Mouse (Mus musculus) kidney, embryonic 16.5 days (tissue): ENCODE measurements around the gene Cela3b. TPM values are rescaled to one million over a fixed set of nuclear protein-coding genes. Genes with fewer than 3 reads are reported as not detected.

Experiments used
- ATAC-seq: fragments of 200-750 bp; cut with Nextera tagmentation; 2 replicates; pipeline ENCODE4 v1.8.0; 2017; ENCODE audit warnings: moderate TSS enrichment; ENCODE audit not compliant: low FRiP score, low TSS enrichment
- H3K27ac ChIP-seq: fragments of 300-500 bp; sonication (generic); 2 replicates; pipeline ENCODE4 v1.5.1; 2014; ENCODE audit warnings: low read length
- H3K27me3 ChIP-seq: fragments of 300-500 bp; sonication (generic); 2 replicates; pipeline ENCODE4 v1.6.1; 2014; ENCODE audit warnings: low read length, control low read depth, mixed read lengths; ENCODE audit not compliant: insufficient read depth
- H3K36me3 ChIP-seq: fragments of 300-500 bp; sonication (generic); 2 replicates; pipeline ENCODE4 v1.6.1; 2014; ENCODE audit warnings: low read length, control low read depth, mixed read lengths; ENCODE audit not compliant: insufficient read depth
- H3K4me1 ChIP-seq: fragments of 300-500 bp; sonication (generic); 2 replicates; pipeline ENCODE4 v1.6.1; 2014; ENCODE audit warnings: low read length, control low read depth, mixed read lengths; ENCODE audit not compliant: insufficient read depth
- H3K4me2 ChIP-seq: fragments of 300-500 bp; sonication (generic); replicated peaks from 2 replicates; pipeline ENCODE4 v1.6.1; 2014; ENCODE audit warnings: low read depth, low read length
- H3K4me3 ChIP-seq: fragments of 300-500 bp; sonication (generic); 2 replicates; pipeline ENCODE4 v1.5.1; 2014; ENCODE audit warnings: mild to moderate bottlenecking, low read length
- H3K9ac ChIP-seq: fragments of 300-500 bp; sonication (generic); replicated peaks from 2 replicates; pipeline ENCODE4 v1.6.1; 2014; ENCODE audit warnings: low read length
- H3K9me3 ChIP-seq: fragments of 300-500 bp; sonication (generic); 2 replicates; pipeline ENCODE4 v1.6.1; 2016; ENCODE audit warnings: low read length, control low read depth
- WGBS: fragments of 180-500 bp; shearing (Covaris S2); extraction: QIAGEN DNeasy Blood & Tissue Kit; methylation state at CpG from one replicate; pipeline ENCODE4 v1.1.7; 2014; 5-methylcytosine and 5-hydroxymethylcytosine counted together
- polyA plus RNA-seq: library from polyadenylated mRNA; unstranded; fragments of >200 nt; fragmentation: Nextera tagmentation; extraction: Ambion mirVana; gene quantifications from 2 replicates; pipeline ENCODE4 v1.2.1, GENCODE M21; 2015

The Cela3b gene
- polyA plus RNA-seq, 1 experiment from 2014 or later: not detected

DNA sequence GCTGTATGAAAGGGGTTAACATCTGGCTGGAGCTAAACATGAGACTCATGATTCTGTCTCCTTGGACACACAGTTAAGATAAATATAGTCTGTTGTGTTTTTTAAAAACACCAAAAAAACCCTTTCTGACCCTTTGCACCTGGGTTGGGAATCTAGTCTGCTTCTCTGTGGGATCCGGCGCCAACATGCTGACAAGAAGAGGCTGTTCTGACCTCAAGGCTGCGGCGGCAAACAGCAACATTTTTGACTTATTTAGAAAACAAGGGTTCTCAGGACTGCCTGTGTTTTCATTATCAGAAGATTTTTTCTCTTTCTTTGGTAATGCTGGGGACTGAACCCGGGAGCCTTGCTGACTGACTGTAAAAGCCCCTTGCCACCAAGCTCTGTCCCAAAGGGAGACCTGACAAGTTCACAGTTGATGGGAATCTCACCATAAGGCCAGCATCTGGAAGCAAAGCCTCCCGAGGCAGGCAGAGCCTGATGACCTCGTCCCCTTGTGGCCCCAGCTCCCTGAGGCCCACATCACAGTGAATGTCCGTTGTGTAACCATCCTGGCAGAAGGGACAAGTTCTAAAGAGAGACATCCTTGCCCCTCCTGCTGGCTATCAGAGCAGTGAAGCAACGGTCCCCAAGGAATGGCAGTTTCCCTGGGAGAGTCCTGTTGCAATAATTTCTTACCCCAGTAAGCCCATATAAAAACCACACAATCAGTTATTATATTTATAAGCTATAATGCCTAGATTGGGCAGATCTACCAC, 36.8 kb downstream of the Cela3b start:
- no peaks in the 10 kb centered on the region for H3K9me3 ChIP-seq
- ATAC-seq: no peak

DNA sequence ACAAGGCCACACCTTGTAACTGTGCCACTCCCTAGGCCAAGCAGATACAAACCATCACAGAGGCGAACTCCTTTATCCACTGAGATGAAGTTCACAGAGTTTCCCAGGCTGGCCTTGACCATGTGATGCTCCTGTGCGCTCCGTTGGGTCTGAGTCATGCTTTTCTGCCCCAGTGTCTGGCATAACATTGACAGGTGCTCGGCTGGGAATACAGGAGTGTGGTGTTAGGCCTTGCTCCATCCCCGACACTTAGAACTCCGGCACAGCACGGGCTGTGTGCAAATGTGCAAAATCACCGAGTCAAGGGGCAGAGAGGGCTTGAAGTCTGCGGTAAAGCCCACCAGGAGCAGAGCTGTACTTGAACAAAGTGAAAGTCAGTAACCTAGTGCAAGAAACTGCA, 37.5 kb downstream of the Cela3b start:
- Histone ChIP-seq H3K4me2 (no peak overlapping the region), H3K9ac (no peak overlapping the region), H3K27ac (0 out of 2 replicates have a peak overlapping the region, but pooled peaks have one; percentile 16), H3K9me3 (no peaks in the 10 kb centered on the region), H3K36me3 (no peaks in the 10 kb centered on the region), H3K27me3 (no peaks in the 10 kb centered on the region), H3K4me1 (peaks cover 14% of the 10 kb centered on the region), H3K4me3 (no peak overlapping the region)
- WGBS: 66% methylated on average over 9 of the region's 9 CpGs
- ATAC-seq: no peak

More for the DNA sequence above, 36.8 kb downstream of the Cela3b start:
- no peak overlapping the region for H3K9ac ChIP-seq
- 46% methylated on average over 9 of the region's 9 CpGs for WGBS
- H3K4me3 ChIP-seq: no peak overlapping the region
- H3K27ac ChIP-seq: peak overlapping the region; percentile 22; the same call in 1 of the 2 replicates
- H3K4me2 ChIP-seq: no peak overlapping the region
- no peaks in the 10 kb centered on the region for H3K36me3 ChIP-seq
- H3K27me3 ChIP-seq: no peaks in the 10 kb centered on the region
- peaks cover 14% of the 10 kb centered on the region for H3K4me1 ChIP-seq

DNA sequence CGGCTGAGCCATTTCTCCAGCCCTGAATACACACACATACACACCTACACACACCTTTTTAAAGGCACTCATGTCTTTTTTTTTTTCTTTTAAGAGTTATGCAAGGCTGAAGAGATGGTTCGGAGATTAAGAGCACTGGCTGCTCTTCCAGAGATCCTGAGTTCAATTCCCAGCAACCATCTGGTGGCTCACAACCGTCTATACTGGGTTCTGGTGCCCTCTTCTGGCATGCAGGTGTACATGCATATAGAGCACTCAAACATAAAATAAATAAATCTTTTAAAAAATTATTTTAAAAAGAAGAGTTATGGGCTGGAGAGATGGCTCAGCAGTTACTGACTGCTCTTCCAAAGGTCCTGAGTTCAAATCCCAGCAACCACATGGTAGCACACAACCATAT, 39.1 kb downstream of the Cela3b start:
- 87% methylated on average over 3 of the region's 3 CpGs for WGBS
- Histone ChIP-seq H3K27ac (no peak overlapping the region), H3K27me3 (no peaks in the 10 kb centered on the region), H3K9ac (no peak overlapping the region), H3K4me3 (no peak overlapping the region), H3K4me1 (peaks cover 14% of the 10 kb centered on the region), H3K36me3 (no peaks in the 10 kb centered on the region), H3K4me2 (no peak overlapping the region), H3K9me3 (no peaks in the 10 kb centered on the region)
- ATAC-seq: no peak

DNA sequence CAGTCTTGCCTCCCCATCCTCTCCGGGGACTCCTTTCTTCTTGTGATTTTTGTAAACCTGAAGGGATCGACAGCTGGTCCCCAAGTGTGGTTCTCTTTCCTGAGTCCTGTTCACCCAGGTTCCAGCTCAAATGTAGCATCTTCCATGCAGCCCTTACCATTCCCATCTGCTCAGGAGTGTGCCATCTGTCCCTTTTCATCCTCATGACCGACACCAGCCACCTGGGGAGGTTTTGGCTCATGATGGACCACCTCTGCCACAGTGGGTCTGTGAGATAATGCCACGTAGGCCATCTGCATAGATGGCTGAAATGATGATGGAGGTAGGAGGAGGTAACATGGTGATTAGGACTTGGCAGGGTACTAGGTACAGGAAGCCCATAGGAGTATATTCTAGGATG, 40.1 kb downstream of the Cela3b start:
- no peaks in the 10 kb centered on the region for H3K9me3 ChIP-seq
- H3K4me2 ChIP-seq: no peak overlapping the region
- no peak overlapping the region for H3K4me3 ChIP-seq
- peaks cover 14% of the 10 kb centered on the region for H3K4me1 ChIP-seq
- WGBS: 95% methylated on average over 4 of the region's 4 CpGs
- H3K9ac ChIP-seq: no peak overlapping the region
- no peaks in the 10 kb centered on the region for H3K27me3 ChIP-seq
- ATAC-seq: no peak
- H3K36me3 ChIP-seq: no peaks in the 10 kb centered on the region
- H3K27ac ChIP-seq: no peak overlapping the region

DNA sequence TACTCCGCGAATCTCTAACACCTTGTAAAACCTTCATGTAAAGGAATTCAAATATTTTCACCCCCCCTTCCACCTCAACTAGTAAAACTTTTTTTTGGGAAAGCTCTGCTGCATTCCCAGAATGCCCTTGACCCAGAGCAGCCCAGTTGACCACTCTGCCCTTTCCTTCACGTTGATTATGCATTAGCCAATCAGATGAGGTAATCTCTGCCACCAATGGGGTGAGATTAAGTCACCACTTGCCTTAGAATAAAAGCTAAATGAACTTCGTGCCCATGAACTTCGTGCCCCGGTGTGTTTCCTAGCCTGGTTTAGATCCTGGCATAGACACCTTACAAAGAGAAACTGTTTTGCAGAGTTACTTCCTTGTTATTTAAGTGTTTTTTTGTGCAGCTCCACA, 41.4 kb downstream of the Cela3b start:
- ATAC-seq: no peak
- WGBS: 48% methylated on average over 6 of the region's 6 CpGs
- Histone ChIP-seq H3K27ac (peak overlapping the region; percentile 97), H3K4me2 (peak overlapping the region; percentile 91), H3K4me1 (peaks cover 14% of the 10 kb centered on the region), H3K9ac (peak overlapping the region; percentile 82), H3K27me3 (no peaks in the 10 kb centered on the region), H3K4me3 (peak overlapping the region; percentile 76), H3K36me3 (no peaks in the 10 kb centered on the region), H3K9me3 (no peaks in the 10 kb centered on the region)

DNA sequence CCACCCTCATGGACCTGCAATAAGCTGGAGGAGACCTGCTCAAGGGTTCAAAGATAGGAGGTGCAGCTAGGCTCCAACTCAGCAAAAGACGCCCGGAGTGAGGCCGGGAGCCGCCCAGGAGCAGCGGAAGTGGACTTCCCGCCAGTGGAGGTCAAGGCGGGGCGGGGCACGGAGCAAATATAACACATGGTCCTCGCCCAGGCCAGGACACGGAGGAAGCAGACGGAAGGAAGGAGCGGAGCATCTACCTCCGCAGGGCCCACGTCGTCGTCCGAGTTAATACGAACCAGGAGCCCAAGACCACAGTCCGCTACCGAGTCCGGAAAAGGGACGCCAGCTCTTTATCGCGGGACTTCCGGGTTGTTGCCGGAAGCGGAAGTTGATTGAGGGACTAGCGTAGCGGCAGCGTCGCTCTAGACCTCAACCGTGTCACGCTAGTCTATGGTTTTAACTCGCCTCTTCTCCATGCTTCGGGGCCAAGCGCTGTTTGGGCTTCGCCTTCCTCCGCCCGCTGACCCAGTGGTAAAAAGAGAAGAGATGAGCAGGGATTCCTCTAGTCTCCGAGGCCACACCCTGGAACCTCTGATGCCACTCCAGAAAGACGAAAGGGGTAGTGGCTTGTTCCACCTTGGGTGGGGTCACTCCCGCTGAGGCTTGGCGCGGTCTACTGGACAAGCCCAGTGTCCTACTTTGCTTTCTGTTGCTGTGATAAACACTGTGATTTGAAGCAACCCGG, 42.1 kb downstream of the Cela3b start:
- Histone ChIP-seq H3K9ac (peak overlapping the region; percentile 82), H3K27ac (peak overlapping the region; percentile 97), H3K4me1 (peaks cover 14% of the 10 kb centered on the region), H3K36me3 (no peaks in the 10 kb centered on the region), H3K4me3 (peak overlapping the region; percentile 76), H3K9me3 (no peaks in the 10 kb centered on the region), H3K4me2 (peak overlapping the region; percentile 91), H3K27me3 (no peaks in the 10 kb centered on the region)
- peak; percentile 95 for ATAC-seq
- WGBS: under 1% methylated on average over 46 of the region's 46 CpGs

DNA sequence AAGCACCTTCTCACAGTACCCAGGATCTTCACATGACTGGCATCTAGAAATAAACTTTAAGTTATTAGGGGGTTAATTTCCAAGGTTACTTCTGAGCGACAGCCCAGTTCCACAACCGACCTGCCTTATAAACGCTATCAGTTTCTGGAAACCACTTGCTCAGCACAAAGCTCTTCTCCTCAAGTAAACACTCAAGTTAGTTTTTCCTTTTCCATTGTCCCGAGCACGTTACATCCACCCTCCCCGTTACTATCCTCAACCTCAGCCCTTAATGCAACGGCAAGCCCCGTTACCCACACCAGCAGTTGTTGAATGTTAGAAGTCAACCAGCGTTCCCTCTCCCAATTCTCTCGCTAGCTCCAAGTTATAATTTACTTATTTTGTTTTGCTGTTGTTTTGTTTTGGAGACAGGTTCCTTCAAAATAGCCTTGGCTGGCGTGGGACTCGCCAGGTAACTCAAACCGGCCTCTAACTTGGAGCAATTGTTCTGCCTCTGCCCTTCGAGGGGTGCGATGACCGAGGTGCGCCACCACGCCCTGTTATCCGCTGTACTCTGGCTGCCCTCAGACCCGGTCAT, 42.8 kb downstream of the Cela3b start:
- Histone ChIP-seq H3K36me3 (no peaks in the 10 kb centered on the region), H3K4me2 (peak overlapping the region; percentile 91), H3K27me3 (no peaks in the 10 kb centered on the region), H3K4me1 (peaks cover 9% of the 10 kb centered on the region; the same call in 1 of the 2 replicates), H3K4me3 (peak overlapping the region; percentile 76), H3K27ac (peak overlapping the region; percentile 97), H3K9me3 (no peaks in the 10 kb centered on the region), H3K9ac (peak overlapping the region; percentile 82)
- ATAC-seq: no peak
- WGBS: under 1% methylated on average over 20 of the region's 20 CpGs

DNA sequence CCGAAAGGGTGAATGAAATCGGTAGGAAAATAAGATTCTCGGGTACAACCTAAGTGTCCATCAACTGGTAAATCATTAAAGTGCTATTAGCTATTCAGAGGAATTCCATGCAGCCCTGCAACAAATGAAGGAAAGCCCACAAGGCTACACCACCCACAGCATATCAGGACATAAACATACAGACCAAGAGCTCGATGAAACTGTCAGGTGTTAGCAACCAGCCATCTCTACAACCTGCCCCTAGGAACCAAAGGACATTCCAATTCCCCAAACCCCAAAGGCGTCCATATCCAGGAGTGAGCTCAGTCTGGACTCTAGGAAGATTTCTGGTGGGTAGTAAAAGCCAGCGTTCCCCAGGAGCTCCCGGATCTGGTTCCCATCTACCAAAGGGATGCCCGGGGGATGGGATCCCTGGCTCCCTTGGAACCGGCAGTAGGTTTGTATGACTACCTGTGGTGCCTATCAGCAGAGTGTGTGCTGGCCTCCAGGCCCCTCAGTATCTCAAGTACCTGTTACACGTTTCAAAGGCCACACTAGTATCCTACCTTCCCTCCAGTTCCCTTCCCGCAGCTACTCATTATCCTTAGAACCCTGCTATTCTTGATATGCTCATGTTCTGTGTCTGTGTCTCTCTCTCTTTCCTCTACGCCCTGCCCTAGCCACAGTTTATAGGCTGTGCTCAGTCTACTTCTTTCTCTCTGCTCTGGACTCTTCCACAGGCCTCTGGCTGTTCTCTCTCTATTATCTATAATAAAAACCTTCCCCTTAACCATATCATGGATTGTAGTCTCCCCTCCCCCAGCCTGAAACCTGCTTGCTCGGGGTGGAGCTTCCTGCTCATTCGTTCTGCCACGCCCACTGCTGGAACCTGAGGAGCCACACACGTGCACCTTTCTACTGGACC, 49.4 kb downstream of the Cela3b start:
- Histone ChIP-seq H3K4me3 (no peak overlapping the region), H3K9ac (no peak overlapping the region; the same call in 1 of the 2 replicates), H3K4me1 (peaks cover 7% of the 10 kb centered on the region), H3K4me2 (peak overlapping the region; percentile 37), H3K27ac (peak overlapping the region; percentile 82), H3K27me3 (no peaks in the 10 kb centered on the region), H3K9me3 (no peaks in the 10 kb centered on the region), H3K36me3 (no peaks in the 10 kb centered on the region)
- WGBS: 38% methylated on average over 15 of the region's 16 CpGs
- peak; percentile 57 for ATAC-seq

DNA sequence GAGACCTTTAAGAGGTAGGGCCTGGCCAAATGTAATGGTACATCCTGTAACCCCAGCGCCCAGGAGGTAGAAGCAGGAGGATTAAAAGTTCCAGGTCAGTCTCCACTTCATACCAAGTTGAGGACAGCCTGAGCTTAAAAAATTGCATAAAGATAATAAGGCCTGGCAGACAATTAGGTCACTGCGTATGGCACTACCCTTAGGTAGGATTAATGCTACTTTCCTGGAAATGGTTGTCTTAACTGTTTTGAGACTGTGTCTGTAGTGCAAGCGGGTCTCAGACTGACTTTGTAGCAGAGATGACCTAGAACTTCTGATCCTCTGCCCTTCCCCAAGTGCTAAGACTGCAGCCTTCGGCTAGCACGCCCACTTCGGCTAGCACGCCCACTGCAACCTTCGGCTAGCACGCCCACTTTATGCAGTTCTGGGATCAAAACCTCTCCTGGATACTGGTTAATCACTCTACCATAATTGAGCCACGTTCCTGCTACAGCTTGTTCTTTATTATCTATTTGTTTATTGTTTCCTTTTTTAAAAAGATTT, 50.6 kb downstream of the Cela3b start:
- 92% methylated on average over 10 of the region's 10 CpGs for WGBS
- Histone ChIP-seq H3K4me2 (no peak overlapping the region), H3K27ac (no peak overlapping the region), H3K36me3 (no peaks in the 10 kb centered on the region), H3K9ac (no peak overlapping the region), H3K4me1 (peaks cover 16% of the 10 kb centered on the region), H3K4me3 (no peak overlapping the region), H3K9me3 (no peaks in the 10 kb centered on the region), H3K27me3 (no peaks in the 10 kb centered on the region)
- no peak for ATAC-seq
